Mouse (Mus musculus) hindbrain, embryonic 10.5 days (tissue): ENCODE measurements around the gene Flvcr2. TPM values are rescaled to one million over a fixed set of nuclear protein-coding genes. Genes with fewer than 3 reads are reported as not detected.
A peak's percentile ranks its signal among the peaks of the same experiment; 100 is the strongest.
"Not testable (repeated sequence)": the region's sequence is repeated elsewhere in the genome, so short reads cannot be mapped to it uniquely, and the experiment has no call there.

Experiments
- DNase-seq: peaks from one replicate; pipeline ENCODE4 v3.0.0-alpha.2; 2017; ENCODE audit warnings: low spot score
- H3K27ac ChIP-seq: fragments of 300-500 bp; sonication (generic); 2 replicates; pipeline ENCODE4 v1.5.1; 2016; ENCODE audit warnings: mild to moderate bottlenecking, moderate library complexity
- H3K27me3 ChIP-seq: fragments of 300-500 bp; sonication (generic); 2 replicates; pipeline ENCODE4 v1.6.1; 2016; ENCODE audit warnings: mild to moderate bottlenecking; ENCODE audit not compliant: poor library complexity, insufficient read depth, severe bottlenecking
- H3K36me3 ChIP-seq: fragments of 300-500 bp; sonication (generic); 2 replicates; pipeline ENCODE4 v1.6.1; 2016; ENCODE audit warnings: mild to moderate bottlenecking, moderate library complexity
- H3K4me1 ChIP-seq: fragments of 300-500 bp; sonication (generic); replicated peaks from 2 replicates; pipeline ENCODE4 v1.6.1; 2016; ENCODE audit warnings: mild to moderate bottlenecking
- H3K4me3 ChIP-seq: fragments of 300-500 bp; sonication (generic); 2 replicates; pipeline ENCODE4 v1.5.1; 2016; ENCODE audit warnings: mild to moderate bottlenecking, moderate library complexity
- H3K9me3 ChIP-seq: fragments of 300-500 bp; sonication (generic); 2 replicates; pipeline ENCODE4 v1.6.1; 2016; ENCODE audit warnings: mild to moderate bottlenecking, moderate library complexity
- WGBS: fragments of 180-500 bp; shearing (Covaris S2); methylation state at CpG from one replicate; pipeline ENCODE4 v1.1.7; 2016; 5-methylcytosine and 5-hydroxymethylcytosine counted together
- polyA plus RNA-seq: library from polyadenylated mRNA; unstranded; fragments of >200 nt; fragmentation: Nextera tagmentation; extraction: Ambion mirVana; gene quantifications from 2 replicates; pipeline ENCODE4 v1.2.1, GENCODE M21; 2016

Gene Flvcr2
- 0.90 and 1.0 TPM in 2 replicates for polyA plus RNA-seq

DNA sequence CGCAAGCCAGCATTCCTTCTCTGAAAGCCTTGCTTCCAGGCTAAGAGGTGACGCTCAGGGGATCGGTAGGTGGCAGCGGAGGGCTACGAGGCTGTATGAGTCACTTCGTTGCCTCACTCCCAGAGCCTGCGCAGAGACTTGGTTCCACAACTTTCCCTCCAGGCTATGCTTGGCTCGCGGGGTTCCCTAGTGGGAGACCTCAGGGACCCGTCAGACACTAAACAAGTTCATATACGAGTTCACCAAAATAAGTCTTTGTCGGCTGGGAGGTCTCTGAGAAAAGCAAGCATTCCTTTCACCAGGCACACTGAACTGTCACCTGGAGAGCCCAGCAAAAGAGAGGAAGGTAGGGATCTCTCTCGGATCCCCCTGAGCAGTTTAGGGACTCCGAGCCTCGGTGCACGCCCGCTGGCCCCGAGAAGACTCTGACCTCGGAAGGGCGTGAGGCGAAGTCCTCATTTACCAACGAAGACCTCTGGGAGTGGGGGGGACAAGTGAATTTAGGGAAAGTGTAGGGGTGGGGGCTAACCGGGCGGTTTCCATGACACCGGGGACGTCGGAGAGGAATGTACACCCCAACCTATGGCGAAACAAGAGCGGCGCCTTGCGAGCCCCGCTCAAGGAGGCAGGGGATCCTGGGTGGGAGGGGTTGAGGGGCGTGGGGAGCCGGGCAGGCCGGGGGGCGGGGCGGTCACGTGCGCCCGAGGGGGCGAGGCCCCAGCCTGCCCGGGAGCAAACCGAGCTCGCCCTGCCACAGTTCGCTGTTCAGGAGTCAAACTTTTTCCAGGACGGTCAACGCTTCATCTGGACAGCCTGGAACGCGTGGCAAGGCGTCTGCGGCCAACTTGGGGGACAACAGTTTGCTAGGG is at the start of gene Flvcr2:
Flvcr2 (plus strand) TSS at position 713 of the 869 bp plus-strand sequence.
- Histone ChIP-seq H3K36me3 (no peaks in the 10 kb centered on the region), H3K4me1 (peaks cover 15% of the 10 kb centered on the region), H3K4me3 (peak within 1 kb of the TSS; percentile 61), H3K27ac (peak within 1 kb of the TSS; percentile 50), H3K9me3 (no peaks in the 10 kb centered on the region), H3K27me3 (peaks cover 31% of the 10 kb centered on the region)
- under 1% methylated on average over 51 of the region's 51 CpGs for WGBS
- DNase-seq, result peak; percentile 77

DNA sequence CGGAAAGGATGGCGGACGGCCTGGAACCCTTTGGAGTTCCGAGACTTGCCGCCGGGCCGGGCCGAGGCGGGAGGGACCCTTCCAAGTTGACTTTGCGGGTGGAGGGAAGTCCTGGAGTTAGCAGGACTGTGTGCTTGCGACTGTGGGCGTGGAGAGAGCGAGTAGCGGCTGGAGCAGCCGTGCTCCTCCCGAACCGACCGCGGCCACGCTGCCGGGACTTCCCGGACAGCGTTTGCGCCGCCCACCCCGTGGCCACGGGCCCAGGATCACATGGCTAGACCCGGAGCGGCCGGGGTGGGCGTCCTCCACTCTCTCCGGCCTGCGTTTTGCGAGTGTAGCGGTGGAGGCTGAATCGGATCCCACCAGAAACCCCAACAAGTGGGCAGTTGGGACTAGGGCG is 48.2 kb upstream of the Flvcr2 start:
- not testable (repeated sequence) for H3K9me3 ChIP-seq, DNase-seq, H3K4me3 ChIP-seq, H3K27ac ChIP-seq, H3K36me3 ChIP-seq, H3K4me1 ChIP-seq, H3K27me3 ChIP-seq
- whole genome bisulfite sequencing, result 42% methylated on average over 16 of the region's 37 CpGs

DNA sequence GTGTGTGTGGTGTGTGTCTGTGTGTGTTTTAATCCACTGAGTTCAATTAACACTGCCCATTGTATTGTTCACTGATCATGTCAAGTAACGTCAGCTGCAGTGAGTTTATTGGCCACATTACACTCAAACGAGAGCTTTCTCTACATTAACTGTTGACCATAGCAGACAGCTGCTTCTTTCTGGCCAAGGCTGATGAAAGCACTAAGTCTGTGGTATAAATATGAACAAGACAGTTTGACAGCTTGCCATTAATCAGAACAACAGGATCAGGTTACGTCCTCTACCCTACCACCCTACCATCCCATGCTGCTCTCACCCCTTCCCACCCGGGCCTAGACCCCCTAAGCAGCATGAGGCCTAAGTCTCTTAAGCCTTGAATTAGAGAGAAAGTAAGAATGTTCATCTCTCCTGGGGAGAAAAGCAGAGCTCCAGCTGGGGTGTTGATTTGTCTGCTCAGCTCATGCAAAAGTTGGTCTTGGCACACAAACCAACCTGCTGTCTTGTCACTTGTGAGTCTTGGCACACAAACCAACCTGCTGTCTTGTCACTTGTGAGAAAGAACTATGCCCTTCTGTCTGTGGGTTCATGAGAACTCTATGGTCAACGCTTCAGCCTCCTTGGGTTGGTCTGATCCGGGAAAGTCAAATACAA is 46.0 kb upstream of the Flvcr2 start:
- Histone ChIP-seq H3K27me3 (peaks cover 14% of the 10 kb centered on the region; the same call in 1 of the 2 replicates), H3K27ac (no peak overlapping the region), H3K4me1 (peaks cover 10% of the 10 kb centered on the region), H3K9me3 (no peaks in the 10 kb centered on the region), H3K36me3 (no peaks in the 10 kb centered on the region), H3K4me3 (no peak overlapping the region)
- WGBS, result 72% methylated on average over 6 of the region's 6 CpGs
- DNase-seq, result no peak

DNA sequence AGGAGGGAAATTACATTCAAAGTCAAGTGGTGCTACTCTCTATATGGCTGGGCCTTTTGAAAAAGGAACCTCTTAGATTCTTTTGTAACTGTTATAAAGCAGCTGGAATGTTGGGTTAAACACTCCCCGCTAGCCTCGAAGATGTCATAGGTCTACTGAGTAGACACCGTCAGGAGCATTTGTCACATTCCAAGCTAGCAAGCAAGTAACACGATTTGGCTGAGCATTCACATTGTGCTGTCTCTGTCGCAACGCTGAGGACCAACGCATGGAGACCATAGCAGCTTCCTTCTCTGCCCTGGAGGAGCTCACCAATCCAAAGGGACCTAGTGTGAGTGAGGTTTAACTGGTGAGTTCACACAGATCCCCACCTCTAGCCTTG is 45.5 kb upstream of the Flvcr2 start:
- no peak for DNase-seq
- H3K4me1 ChIP-seq, result peaks cover 15% of the 10 kb centered on the region
- H3K4me3 ChIP-seq, result no peak overlapping the region
- H3K27ac ChIP-seq, result no peak overlapping the region
- peaks cover 16% of the 10 kb centered on the region; the same call in 1 of the 2 replicates for H3K27me3 ChIP-seq
- no peaks in the 10 kb centered on the region for H3K36me3 ChIP-seq
- H3K9me3 ChIP-seq, result no peaks in the 10 kb centered on the region
- WGBS, result 86% methylated on average over 7 of the region's 7 CpGs

DNA sequence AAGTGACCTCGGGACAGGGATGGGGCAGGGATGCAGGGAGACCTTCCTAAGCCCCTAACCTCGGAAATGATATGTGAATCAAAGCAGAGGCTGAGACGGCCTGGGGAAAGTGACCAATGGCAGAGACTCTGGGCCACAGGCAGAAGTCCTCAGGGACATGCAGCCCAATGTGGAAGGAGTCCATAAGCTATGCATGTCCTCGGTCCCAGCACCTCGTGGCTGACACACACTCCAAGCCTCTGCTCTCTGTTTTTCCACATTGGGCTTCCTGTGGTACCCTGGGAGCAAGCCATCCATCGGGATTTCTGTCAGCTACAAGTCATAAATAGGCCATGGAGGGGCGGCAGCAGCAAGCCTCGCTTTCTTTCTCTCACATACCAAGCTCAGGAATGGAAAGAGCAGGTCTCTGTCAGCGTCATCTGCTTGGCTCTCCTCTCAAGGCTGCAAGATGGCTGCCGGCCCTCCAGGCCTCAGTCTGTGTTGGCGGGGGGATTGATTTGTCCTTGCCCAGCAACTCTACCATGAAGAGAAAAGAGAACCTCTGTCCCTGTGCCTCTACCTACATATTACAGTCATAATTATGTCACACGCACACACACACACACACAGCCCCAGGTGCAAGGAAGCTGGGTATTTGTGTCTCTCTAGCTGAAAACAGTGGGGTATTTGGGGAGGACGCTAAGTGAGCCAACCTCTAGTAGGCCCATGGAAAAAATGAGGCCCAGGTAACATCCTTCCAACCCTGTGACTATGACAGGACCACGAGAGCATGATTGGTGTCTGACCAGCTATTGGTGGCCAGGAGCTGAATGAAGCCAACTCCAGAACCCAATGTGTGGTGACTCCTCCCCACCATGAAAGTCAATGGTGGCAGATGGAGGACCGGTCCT is 43.9 kb upstream of the Flvcr2 start:
- Histone ChIP-seq H3K27ac (no peak overlapping the region), H3K36me3 (no peaks in the 10 kb centered on the region), H3K27me3 (peaks cover 31% of the 10 kb centered on the region), H3K9me3 (no peaks in the 10 kb centered on the region), H3K4me1 (peaks cover 18% of the 10 kb centered on the region), H3K4me3 (no peak overlapping the region)
- WGBS, result 83% methylated on average over 15 of the region's 15 CpGs
- DNase-seq, result no peak

DNA sequence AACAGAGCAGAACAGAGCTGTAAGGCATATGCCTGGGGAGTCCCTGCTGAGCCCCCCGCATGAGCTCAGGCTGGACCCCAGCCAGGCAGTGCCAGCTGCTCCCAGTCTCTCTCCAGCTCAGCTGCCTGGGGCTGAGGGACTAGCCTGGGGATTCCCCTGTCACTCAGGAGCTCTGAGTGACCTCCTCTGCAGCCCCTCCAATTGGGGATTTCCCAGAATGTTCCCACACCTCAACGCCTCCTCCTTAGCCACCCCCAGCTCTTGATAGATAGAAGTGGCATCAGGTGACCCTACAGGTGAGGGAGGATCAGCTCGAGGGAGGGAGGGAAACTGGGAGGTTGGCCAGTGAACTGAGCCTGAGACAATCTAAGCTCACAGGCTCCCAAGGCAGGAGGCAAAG is 42.8 kb upstream of the Flvcr2 start:
- DNase-seq, result no peak
- Histone ChIP-seq H3K27ac (no peak overlapping the region), H3K36me3 (no peaks in the 10 kb centered on the region), H3K9me3 (no peaks in the 10 kb centered on the region), H3K4me1 (peaks cover 18% of the 10 kb centered on the region), H3K27me3 (peaks cover 37% of the 10 kb centered on the region), H3K4me3 (no peak overlapping the region)
- WGBS, result 74% methylated on average over 3 of the region's 3 CpGs

DNA sequence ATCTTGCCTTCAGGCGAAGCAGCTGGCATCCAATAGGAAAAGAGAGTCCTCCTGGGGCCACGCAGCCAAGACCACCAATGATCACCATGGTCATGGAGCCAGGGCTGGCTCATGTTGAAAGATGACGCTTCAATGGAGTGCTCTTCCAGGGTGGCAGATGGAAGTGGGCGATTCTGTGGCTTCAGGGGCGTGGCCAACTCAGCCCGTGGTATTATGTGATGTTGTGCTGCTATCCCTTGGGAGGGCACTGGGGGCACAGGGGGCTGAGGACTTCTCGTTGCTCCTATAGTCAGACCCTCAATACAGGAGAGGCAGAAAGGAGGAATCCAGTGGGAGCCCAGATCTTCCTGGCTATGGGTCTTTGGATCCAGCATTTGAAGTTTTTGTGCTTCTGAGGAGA is 41.8 kb upstream of the Flvcr2 start:
- peaks cover 36% of the 10 kb centered on the region for H3K27me3 ChIP-seq
- no peaks in the 10 kb centered on the region for H3K9me3 ChIP-seq
- peak; percentile 17 for DNase-seq
- WGBS, result 65% methylated on average over 7 of the region's 7 CpGs
- no peaks in the 10 kb centered on the region for H3K36me3 ChIP-seq
- peak overlapping the region; percentile 81 for H3K27ac ChIP-seq
- H3K4me1 ChIP-seq, result peaks cover 18% of the 10 kb centered on the region
- no peak overlapping the region for H3K4me3 ChIP-seq

DNA sequence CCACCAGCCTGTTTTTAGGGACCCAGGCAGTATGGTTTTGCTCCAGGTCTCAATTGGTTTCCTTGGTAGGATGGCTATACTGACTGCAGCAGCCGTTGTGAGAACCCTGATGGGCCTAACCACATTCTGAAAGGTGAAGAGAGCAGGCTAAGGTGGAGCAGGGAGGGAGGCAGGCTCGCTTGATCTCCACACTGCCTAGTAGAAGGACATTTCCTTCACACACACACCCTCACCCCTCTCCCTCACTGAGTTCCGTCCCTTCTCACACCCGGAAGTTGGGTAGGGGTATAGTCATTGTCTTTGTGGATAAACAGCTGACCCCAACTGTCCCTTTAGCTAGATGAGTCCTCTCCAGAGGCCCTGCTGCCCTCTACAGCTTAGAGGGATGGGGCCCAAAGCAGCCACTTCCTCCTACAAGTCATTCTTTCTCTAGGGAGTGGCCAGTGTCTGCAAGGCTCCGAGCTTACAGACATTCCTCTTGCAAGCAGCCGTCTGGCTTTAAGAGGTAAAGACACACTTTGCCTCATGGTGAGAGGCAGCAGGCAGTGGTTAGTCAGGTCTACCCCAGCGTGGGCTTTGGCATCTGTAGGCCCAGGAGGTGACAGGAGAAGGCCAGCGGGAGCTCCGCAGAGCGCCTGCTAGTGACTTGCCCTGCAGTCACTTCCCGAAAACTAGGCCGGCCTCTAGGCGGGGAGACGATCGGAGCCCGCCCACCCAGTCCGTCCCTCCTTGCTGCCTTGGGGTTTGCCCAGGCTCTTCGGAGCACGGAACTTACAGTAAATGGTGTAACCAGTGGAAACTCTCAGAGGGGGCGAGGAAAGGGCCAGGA is 41.1 kb upstream of the Flvcr2 start:
- Histone ChIP-seq H3K27me3 (peaks cover 36% of the 10 kb centered on the region), H3K4me3 (peak overlapping the region; percentile 55), H3K9me3 (no peaks in the 10 kb centered on the region), H3K27ac (peak overlapping the region; percentile 81), H3K36me3 (no peaks in the 10 kb centered on the region), H3K4me1 (peaks cover 18% of the 10 kb centered on the region)
- 11% methylated on average over 20 of the region's 20 CpGs for WGBS
- peak; percentile 74 for DNase-seq

DNA sequence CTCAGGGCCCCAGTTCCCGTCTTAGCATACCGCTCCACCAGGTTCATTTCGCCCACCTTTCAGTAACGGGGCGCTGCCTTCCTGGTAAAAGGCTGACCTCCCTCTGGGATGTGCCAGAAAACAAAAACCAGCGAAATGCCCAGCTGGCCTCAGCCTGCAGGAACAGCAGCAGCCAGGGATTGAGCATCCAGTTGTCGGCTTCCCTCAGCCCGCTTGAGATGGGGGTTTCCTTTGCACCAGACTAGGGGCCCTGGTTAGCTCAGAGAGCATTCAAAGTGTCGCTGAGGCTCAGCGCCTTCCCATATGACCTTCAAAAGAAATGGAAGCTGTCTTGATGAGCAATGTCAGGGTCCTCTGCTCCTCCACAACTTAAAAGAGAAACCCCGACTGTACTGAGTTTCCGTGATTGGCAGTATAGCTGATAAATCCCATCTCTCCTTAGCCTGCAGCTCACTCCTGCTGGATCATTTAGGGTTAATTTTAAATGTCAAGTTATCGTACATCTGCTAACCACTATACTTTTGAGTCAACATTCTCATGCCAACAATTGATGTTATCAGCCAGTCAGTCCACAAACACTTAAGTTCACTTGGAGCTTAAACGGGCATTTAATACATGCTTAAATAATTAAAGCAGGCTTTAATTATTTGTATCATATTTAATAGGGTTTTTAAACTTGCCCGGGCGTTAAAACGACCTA is 40.4 kb upstream of the Flvcr2 start:
- H3K36me3 ChIP-seq, result no peaks in the 10 kb centered on the region
- H3K4me1 ChIP-seq, result peaks cover 18% of the 10 kb centered on the region
- H3K27me3 ChIP-seq, result peaks cover 36% of the 10 kb centered on the region
- peak overlapping the region; percentile 55 for H3K4me3 ChIP-seq
- WGBS, result 26% methylated on average over 17 of the region's 17 CpGs
- DNase-seq, result no peak
- no peaks in the 10 kb centered on the region for H3K9me3 ChIP-seq
- H3K27ac ChIP-seq, result peak overlapping the region; percentile 81

DNA sequence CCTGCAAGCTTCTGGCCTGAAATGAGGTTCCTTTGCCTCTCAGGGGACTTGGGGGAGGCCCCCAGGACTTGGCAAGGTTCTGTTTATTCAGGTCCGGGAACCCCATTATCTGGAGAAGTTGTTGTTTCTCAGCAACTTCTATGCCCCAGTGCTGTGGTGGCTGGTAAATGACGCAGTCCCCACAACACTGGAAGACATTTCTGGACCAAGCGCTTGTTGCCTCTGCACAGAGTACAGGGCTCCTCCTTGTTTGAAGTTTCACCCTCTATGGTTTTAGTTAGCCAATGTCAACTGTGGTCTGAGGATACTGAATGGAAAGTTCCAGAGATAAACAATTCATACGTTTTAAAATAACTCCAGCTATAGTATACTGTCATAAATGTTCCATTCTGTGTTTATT is 39.4 kb upstream of the Flvcr2 start:
- Histone ChIP-seq H3K4me3 (no peak overlapping the region), H3K9me3 (no peaks in the 10 kb centered on the region), H3K4me1 (peaks cover 18% of the 10 kb centered on the region), H3K27me3 (peaks cover 36% of the 10 kb centered on the region), H3K27ac (no peak overlapping the region), H3K36me3 (no peaks in the 10 kb centered on the region)
- WGBS, result 86% methylated on average over 4 of the region's 4 CpGs
- DNase-seq, result no peak

DNA sequence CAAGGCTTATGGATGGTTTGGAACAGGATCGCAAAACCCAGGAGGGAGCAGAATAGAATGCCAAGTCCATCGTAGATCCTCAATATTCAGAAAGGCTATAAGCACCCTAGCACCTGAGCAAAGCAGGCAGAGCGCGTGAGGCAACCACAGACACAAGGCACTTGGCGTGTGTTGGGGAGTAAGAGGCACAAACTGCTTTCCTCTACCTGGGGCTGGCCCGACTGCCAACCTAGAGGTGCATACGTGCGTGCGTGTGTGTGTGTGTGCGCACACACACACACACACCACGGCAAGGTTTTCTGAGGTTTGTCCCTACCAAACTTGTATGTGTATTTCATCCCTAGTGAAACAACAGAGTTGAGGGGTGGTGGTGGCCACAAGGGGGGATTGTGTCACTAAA is 38.9 kb upstream of the Flvcr2 start:
- Histone ChIP-seq H3K4me1 (peaks cover 18% of the 10 kb centered on the region), H3K9me3 (no peaks in the 10 kb centered on the region), H3K4me3 (no peak overlapping the region), H3K36me3 (no peaks in the 10 kb centered on the region), H3K27ac (no peak overlapping the region), H3K27me3 (peaks cover 36% of the 10 kb centered on the region)
- 96% methylated on average over 11 of the region's 11 CpGs for WGBS
- DNase-seq, result no peak
